Mouse (Mus musculus): ENCODE data around the gene Col28a1.

- TF ChIP-seq CTCF (conservative IDR thresholded peaks at IDR 0.05; ENCODE audit: low read length): no peak
- no peak for TF ChIP-seq POU5F1 (IDR thresholded peaks at IDR 0.05; ENCODE audit: borderline replicate concordance, low read length)
Measured at GRCm38 (mm10) chr6:8164741-8165140, 27.7 kb downstream of the Col28a1 start.
